Mouse (Mus musculus): ENCODE measurements at regions not wholly inside any gene's neighbourhood (a gene's known extent, or its start where the extent isn't known, plus 50 kb on each side); places are given as distances from the start of the nearest gene placed in this dataset.
A peak's percentile ranks its signal among the peaks of the same experiment; 100 is the strongest.

DNA sequence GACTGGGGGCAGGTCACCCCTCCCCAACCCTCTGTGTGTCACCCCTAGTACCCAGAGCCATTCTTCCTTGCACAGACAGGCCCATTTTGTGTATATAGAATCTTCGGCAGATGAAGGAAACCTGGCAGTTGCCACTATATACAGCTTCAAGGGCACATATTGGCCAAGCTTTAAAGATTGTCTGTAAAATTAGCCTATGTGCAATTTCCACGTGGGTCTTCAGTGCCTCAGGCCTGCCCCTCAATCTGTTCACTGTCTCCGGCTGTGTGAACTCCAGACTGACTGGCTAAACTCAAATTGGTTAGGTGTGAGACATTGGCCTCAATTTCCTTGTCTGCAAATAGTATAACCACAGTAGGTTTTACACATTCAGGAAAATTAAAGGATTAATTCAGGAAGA lies 130.9 kb upstream of the Kdm8 start:
- Histone ChIP-seq H3K36me3 (ENCODE audit: control insufficient read depth, insufficient read depth, low read length, poor library complexity, severe bottlenecking) (no peaks in the 10 kb centered on the region), H3K27me3 (ENCODE audit: control insufficient read depth, insufficient read depth, low read length, poor library complexity, severe bottlenecking) (no peaks in the 10 kb centered on the region)
- no peak for DNase-seq (ENCODE audit: low read depth, low spot score)

GRCm38 (mm10) chr7:125334769-125335168 lies 109.7 kb upstream of the Kdm8 start:
- Histone ChIP-seq H3K27me3 (ENCODE audit: control insufficient read depth, insufficient read depth, low read length, poor library complexity, severe bottlenecking) (no peaks in the 10 kb centered on the region), H3K36me3 (ENCODE audit: control insufficient read depth, insufficient read depth, low read length, poor library complexity, severe bottlenecking) (no peaks in the 10 kb centered on the region)
- DNase-seq (ENCODE audit: low read depth, low spot score), result no peak

- Histone ChIP-seq H3K27me3 (ENCODE audit: control insufficient read depth, insufficient read depth, low read length, poor library complexity, severe bottlenecking) (no peaks in the 10 kb centered on the region), H3K36me3 (ENCODE audit: control insufficient read depth, insufficient read depth, low read length, poor library complexity, severe bottlenecking) (no peaks in the 10 kb centered on the region)
- no peak for DNase-seq (ENCODE audit: low read depth, low spot score)
Observed at GRCm38 (mm10) chr7:125335586-125336165, 108.8 kb upstream of the Kdm8 start.

- Histone ChIP-seq H3K36me3 (ENCODE audit: control insufficient read depth, insufficient read depth, low read length, poor library complexity, severe bottlenecking) (no peaks in the 10 kb centered on the region), H3K27me3 (ENCODE audit: control insufficient read depth, insufficient read depth, low read length, poor library complexity, severe bottlenecking) (no peaks in the 10 kb centered on the region)
- DNase-seq (ENCODE audit: low read depth, low spot score), result no peak
Observed at GRCm38 (mm10) chr7:125336826-125337225, 107.7 kb upstream of the Kdm8 start.

DNA sequence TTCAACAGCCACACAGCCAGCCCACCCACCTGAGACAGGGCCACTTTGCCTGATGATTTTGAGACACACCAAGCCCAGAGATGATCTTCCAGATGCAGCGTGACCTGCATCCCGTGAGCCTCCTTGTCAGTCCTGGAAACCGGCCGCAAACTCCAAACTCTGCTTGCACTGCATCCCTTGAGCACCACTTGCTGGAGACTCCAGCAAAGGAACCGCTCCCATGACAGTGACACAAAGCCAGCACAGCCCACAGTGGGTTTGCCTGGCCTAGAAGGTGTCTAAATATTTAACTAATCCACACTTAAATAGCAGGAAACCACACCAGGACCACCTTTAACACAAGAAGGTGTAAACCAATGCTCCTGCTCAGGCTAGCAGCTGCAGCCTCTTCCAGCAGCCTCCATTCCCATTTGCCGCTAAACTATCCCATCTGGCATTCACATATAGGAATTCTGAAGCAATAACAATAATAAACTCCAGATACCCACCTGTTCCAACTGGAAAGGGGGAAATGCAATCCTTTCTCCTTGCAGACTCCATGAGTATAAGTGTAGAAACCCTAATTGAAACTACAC lies 106.2 kb upstream of the Kdm8 start:
- no peaks in the 10 kb centered on the region for H3K36me3 ChIP-seq (ENCODE audit: control insufficient read depth, insufficient read depth, low read length, poor library complexity, severe bottlenecking)
- DNase-seq (ENCODE audit: low read depth, low spot score), result no peak
- no peaks in the 10 kb centered on the region for H3K27me3 ChIP-seq (ENCODE audit: control insufficient read depth, insufficient read depth, low read length, poor library complexity, severe bottlenecking)

DNA sequence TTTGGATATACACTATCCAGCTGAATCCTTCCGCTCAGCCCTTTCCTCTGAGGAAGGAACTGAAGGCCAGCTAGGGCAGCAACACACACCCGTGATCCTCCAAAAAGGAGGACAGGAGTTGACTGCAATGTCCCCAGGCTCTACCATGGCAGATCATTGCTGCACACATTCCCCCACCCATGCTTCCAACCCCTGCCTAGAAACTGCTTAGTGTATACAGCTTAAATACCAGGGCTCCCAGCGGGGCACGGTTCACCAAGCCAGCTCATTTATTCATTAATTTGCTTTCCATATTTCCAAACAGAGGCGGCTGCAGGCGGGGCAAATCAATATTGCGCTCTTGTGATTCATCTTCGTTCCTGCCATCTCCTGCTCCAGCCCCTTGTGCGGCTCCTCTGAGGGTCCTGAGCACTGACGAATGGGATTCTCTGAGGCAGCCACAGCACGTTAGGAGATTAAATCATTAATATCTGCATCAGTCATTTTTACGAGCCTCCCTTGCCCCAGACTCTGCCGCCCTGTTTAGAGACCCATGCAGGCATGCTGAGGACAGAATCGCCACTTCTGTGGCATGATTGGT lies 104.1 kb upstream of the Kdm8 start:
- DNase-seq (ENCODE audit: low read depth, low spot score), result no peak

DNA sequence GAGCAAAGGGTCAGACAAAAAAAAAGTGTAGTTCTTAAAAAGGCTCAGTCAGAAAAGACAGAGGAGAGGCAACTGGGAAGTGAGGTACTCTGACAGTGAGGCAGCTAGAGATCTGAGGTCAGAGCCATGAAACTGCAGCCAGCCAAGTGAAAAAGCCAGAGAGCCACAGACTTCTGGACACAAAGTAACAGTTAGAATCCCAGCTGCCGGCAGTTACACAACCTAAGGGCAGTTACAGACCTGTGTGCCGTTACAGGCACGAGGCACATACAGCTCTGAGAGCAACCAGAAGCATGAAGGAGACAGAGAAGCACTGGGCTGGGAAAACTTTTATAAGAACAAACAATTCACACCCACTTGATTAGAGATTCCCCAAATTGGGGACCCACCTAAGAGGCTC lies 94.9 kb upstream of the Kdm8 start:
- H3K36me3 ChIP-seq (ENCODE audit: control insufficient read depth, insufficient read depth, low read length, poor library complexity, severe bottlenecking), result no peaks in the 10 kb centered on the region
- no peaks in the 10 kb centered on the region for H3K27me3 ChIP-seq (ENCODE audit: control insufficient read depth, insufficient read depth, low read length, poor library complexity, severe bottlenecking)
- no peak for DNase-seq (ENCODE audit: low read depth, low spot score)

More for the DNA sequence above, 104.1 kb upstream of the Kdm8 start:
- Histone ChIP-seq H3K27me3 (ENCODE audit: control insufficient read depth, insufficient read depth, low read length, poor library complexity, severe bottlenecking) (no peaks in the 10 kb centered on the region), H3K36me3 (ENCODE audit: control insufficient read depth, insufficient read depth, low read length, poor library complexity, severe bottlenecking) (no peaks in the 10 kb centered on the region)

GRCm38 (mm10) chr7:125354211-125354610 lies 90.3 kb upstream of the Kdm8 start:
- DNase-seq (ENCODE audit: low read depth, low spot score), result no peak
- H3K36me3 ChIP-seq (ENCODE audit: control insufficient read depth, insufficient read depth, low read length, poor library complexity, severe bottlenecking), result no peaks in the 10 kb centered on the region
- H3K27me3 ChIP-seq (ENCODE audit: control insufficient read depth, insufficient read depth, low read length, poor library complexity, severe bottlenecking), result no peaks in the 10 kb centered on the region

- Histone ChIP-seq H3K36me3 (ENCODE audit: control insufficient read depth, insufficient read depth, low read length, poor library complexity, severe bottlenecking) (no peaks in the 10 kb centered on the region), H3K27me3 (ENCODE audit: control insufficient read depth, insufficient read depth, low read length, poor library complexity, severe bottlenecking) (no peaks in the 10 kb centered on the region)
- no peak for DNase-seq (ENCODE audit: low read depth, low spot score)
Observed at GRCm38 (mm10) chr7:125354956-125355355, 89.5 kb upstream of the Kdm8 start.

DNA sequence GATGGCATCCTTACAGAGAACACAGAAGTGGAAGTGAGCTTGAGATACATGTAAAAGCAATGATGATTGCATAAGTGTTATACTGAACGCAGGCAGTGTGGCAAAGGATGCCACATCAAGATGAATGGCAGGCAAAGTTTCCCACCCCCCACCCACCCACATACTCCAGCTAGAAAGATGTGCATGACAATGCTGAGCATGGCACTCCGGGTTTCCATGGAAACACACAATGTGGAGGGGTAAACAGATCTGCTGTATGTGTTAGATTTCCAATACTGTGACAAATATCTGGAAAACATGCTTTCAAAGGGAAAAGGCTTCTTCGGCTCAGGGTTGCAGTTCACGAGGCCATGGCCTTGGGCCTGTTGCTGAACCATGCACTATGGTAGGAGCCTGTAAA lies 86.5 kb upstream of the Kdm8 start:
- H3K36me3 ChIP-seq (ENCODE audit: control insufficient read depth, insufficient read depth, low read length, poor library complexity, severe bottlenecking), result no peaks in the 10 kb centered on the region
- no peak for DNase-seq (ENCODE audit: low read depth, low spot score)
- H3K27me3 ChIP-seq (ENCODE audit: control insufficient read depth, insufficient read depth, low read length, poor library complexity, severe bottlenecking), result no peaks in the 10 kb centered on the region

DNA sequence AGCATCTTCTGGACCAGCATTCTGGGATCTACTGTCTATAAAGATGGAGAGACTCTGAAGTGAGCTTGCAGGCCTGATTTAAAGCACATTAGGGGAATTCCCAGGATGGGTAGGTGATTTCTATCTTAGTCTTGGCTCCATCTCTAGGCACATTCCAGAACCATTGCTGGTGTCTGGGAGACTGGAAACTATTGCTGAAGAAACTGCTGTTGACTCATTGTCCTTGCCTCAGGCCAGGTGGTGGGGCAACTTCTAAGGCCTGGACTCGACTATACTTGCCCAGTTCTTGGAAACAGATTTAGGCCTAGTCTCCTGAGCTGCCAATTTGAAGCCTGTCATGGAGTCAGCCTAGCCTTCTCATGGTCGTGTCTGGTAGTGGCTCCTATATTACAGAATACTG lies 61.5 kb upstream of the Kdm8 start:
- no peak for DNase-seq (ENCODE audit: low read depth, low spot score)
- Histone ChIP-seq H3K27me3 (ENCODE audit: control insufficient read depth, insufficient read depth, low read length, poor library complexity, severe bottlenecking) (no peaks in the 10 kb centered on the region), H3K36me3 (ENCODE audit: control insufficient read depth, insufficient read depth, low read length, poor library complexity, severe bottlenecking) (no peaks in the 10 kb centered on the region)

- H3K36me3 ChIP-seq (ENCODE audit: control insufficient read depth, insufficient read depth, low read length, poor library complexity, severe bottlenecking), result no peaks in the 10 kb centered on the region
- no peak for DNase-seq (ENCODE audit: low read depth, low spot score)
Observed at GRCm38 (mm10) chr7:125384171-125384570, 60.3 kb upstream of the Kdm8 start.

DNA sequence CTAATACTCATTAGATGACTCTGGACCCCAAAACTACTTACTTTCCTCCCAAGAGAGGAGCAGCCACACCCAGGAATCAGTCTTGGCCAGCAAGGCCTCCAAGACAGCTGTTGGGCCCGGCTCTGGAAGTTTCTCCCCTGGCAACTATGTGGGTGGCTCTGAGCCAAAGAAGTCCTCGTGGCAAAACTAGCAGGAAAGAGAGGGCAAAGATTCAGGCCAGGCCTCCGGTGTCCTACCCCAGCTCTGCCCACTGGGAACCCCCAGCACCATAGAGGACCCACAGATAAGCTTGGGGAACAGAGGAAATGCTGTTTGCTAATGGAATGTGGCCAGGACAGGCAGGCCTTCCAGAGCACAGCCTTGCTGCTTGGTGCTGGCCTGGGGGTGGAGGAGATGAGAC lies 51.9 kb upstream of the Kdm8 start:
- no peak for DNase-seq (ENCODE audit: low read depth, low spot score)
- no peaks in the 10 kb centered on the region for H3K27me3 ChIP-seq (ENCODE audit: control insufficient read depth, insufficient read depth, low read length, poor library complexity, severe bottlenecking)

More at GRCm38 (mm10) chr7:125384171-125384570, 60.3 kb upstream of the Kdm8 start:
- no peaks in the 10 kb centered on the region for H3K27me3 ChIP-seq (ENCODE audit: control insufficient read depth, insufficient read depth, low read length, poor library complexity, severe bottlenecking)

DNA sequence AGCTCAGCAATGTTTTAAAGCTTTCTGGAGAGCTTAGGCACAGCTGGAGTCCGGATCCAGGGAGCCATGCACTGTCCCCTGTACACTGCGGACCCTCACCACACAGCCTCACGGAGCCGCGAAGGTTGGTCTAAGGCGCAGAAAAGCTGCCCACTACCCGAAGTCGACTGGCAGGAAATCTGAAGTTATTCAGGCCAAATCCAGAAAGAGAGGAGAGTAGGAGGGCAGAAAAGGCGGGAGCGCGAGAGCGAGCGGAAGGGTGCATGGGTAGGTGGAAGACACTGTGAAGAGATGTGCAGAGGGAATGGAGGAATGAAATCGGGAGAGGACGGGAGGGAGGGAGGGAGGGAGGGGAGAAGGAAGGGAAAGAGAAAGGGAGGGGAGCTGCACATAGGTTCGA lies 51.2 kb upstream of the Kdm8 start:
- peak; percentile 5 for DNase-seq (ENCODE audit: low read depth, low spot score)
- no peaks in the 10 kb centered on the region for H3K36me3 ChIP-seq (ENCODE audit: control insufficient read depth, insufficient read depth, low read length, poor library complexity, severe bottlenecking)

More for the DNA sequence above, 51.9 kb upstream of the Kdm8 start:
- no peaks in the 10 kb centered on the region for H3K36me3 ChIP-seq (ENCODE audit: control insufficient read depth, insufficient read depth, low read length, poor library complexity, severe bottlenecking)

GRCm38 (mm10) chr7:125393654-125394346 lies 50.7 kb upstream of the Kdm8 start:
- no peaks in the 10 kb centered on the region for H3K27me3 ChIP-seq (ENCODE audit: control insufficient read depth, insufficient read depth, low read length, poor library complexity, severe bottlenecking)
- H3K36me3 ChIP-seq (ENCODE audit: control insufficient read depth, insufficient read depth, low read length, poor library complexity, severe bottlenecking), result no peaks in the 10 kb centered on the region
- peak; percentile 84 for DNase-seq (ENCODE audit: low read depth, low spot score)

More for the DNA sequence above, 51.2 kb upstream of the Kdm8 start:
- no peaks in the 10 kb centered on the region for H3K27me3 ChIP-seq (ENCODE audit: control insufficient read depth, insufficient read depth, low read length, poor library complexity, severe bottlenecking)

All from splenic B cell, adult 2 months (primary cell).